In the genomic region with DNA sequence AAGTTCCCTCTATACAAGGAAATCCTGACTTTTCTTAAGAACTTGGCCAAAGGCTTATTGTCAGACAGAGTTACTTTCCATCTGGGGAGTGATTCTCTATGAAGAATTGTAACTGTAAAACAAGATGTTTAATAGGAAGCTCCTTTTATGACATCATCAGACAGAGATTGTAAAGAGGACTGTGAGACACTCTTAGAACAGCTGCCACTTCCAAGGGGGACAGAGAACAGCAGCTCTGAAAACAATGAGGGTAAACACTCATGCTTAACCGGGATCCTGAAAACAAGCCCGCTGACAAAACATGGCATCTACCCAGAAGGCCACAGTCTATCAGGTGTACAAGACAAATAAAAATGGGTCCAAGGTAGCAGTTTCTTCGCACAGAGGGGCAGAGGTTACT, we compare ENCODE assay signal across 36 mouse cellular contexts. TPM values are rescaled to one million over a fixed set of nuclear protein-coding genes. Genes with fewer than 3 reads are reported as not detected.
DNase-seq lines count a peak whose midpoint lies in the region; ATAC-seq and TF ChIP-seq lines count a peak whose summit lies in the region.
"Had no signal": no experiment of that assay in that cellular context is flagged by ENCODE, and none has a peak within 500 bp of the region (broad histone marks: within the 10 kb centered on the region; RNA-seq: fewer than 3 reads in every experiment).

A gene (plus strand): TSS at position 153 of the 400 bp plus-strand sequence.

- TF ChIP-seq POLR2A in testis, adult 2 months (IDR thresholded peaks at IDR 0.05; ENCODE audit: control insufficient read depth, low read depth, low read length), result no peak

- H3K9me3 ChIP-seq in heart, embryonic 15.5 days (replicated peaks), result no peaks in the 10 kb centered on the region
- H3K9me3 ChIP-seq: embryonic facial prominence, embryonic 12.5 days; embryonic facial prominence, embryonic 15.5 days; G1E; heart, embryonic 13.5 days had no signal

- H3K4me1 ChIP-seq in heart, embryonic 15.5 days (replicated peaks), result peaks cover 23% of the 10 kb centered on the region
- peaks cover 3% of the 10 kb centered on the region; the same call in 1 of the 2 replicates for H3K4me1 ChIP-seq in testis, adult 2 months (ENCODE audit: control insufficient read depth, insufficient read depth, low read length)
- H3K4me1 ChIP-seq: embryonic facial prominence, embryonic 12.5 days had no signal

- no peak within 1 kb of the TSS for H3K4me2 ChIP-seq in heart, embryonic 15.5 days
- H3K4me2 ChIP-seq: embryonic facial prominence, embryonic 12.5 days; embryonic facial prominence, embryonic 15.5 days; heart, embryonic 13.5 days; hindbrain, embryonic 14.5 days had no signal

- WGBS in heart, embryonic 15.5 days, result 76% methylated on average over 3 of the region's 3 CpGs

- H3K27me3 ChIP-seq in heart, embryonic 15.5 days, result no peaks in the 10 kb centered on the region
- no peaks in the 10 kb centered on the region for H3K27me3 ChIP-seq in testis, adult 2 months (ENCODE audit: control insufficient read depth, insufficient read depth, low read length)
- H3K27me3 ChIP-seq: embryonic facial prominence, embryonic 12.5 days; embryonic facial prominence, embryonic 15.5 days; heart, embryonic 13.5 days; Patski had no signal

- intact Hi-C loops in heart, postnatal 14 days (cut with DNase I), result no loop called here

- TF ChIP-seq CTCF in testis, adult 2 months (IDR thresholded peaks at IDR 0.05; ENCODE audit: control insufficient read depth, insufficient read depth, insufficient replicate concordance, low read depth, low read length), result no peak

- H3K36me3 ChIP-seq in heart, embryonic 15.5 days, result no peaks in the 10 kb centered on the region
- H3K36me3 ChIP-seq in testis, adult 2 months (ENCODE audit: control insufficient read depth, insufficient read depth, low read length), result no peaks in the 10 kb centered on the region
- H3K36me3 ChIP-seq: embryonic facial prominence, embryonic 12.5 days; embryonic facial prominence, embryonic 15.5 days; G1E; heart, embryonic 13.5 days had no signal

- H3K27ac ChIP-seq in heart, embryonic 15.5 days, result peak within 1 kb of the TSS; percentile 39
- peak within 1 kb of the TSS; percentile 55 for H3K27ac ChIP-seq in testis, adult 2 months (ENCODE audit: control insufficient read depth, insufficient read depth, low read depth, low read length)
- H3K27ac ChIP-seq: embryonic facial prominence, embryonic 12.5 days; embryonic facial prominence, embryonic 15.5 days; heart, embryonic 13.5 days; hindbrain, embryonic 14.5 days; hindbrain, postnatal 0 days had no signal

- H3K9ac ChIP-seq in heart, embryonic 15.5 days, result no peak within 1 kb of the TSS
- H3K9ac ChIP-seq: embryonic facial prominence, embryonic 12.5 days; embryonic facial prominence, embryonic 15.5 days; forebrain, postnatal 0 days; heart, embryonic 13.5 days; hindbrain, embryonic 14.5 days had no signal

- no peak for ATAC-seq in heart, embryonic 15.5 days (replicated peaks; ENCODE audit: insufficient number of reproducible peaks, insufficient read depth, low FRiP score, low read depth)
- ATAC-seq: forebrain, embryonic 14.5 days; forebrain, postnatal 0 days; hindbrain, postnatal 0 days; inflammation-experienced regulatory T-cells, adult 6 months; intestine, embryonic 16.5 days; Patski had no signal

- H3K4me3 ChIP-seq in heart, embryonic 15.5 days, result no peak within 1 kb of the TSS
- peak within 1 kb of the TSS; percentile 70 for H3K4me3 ChIP-seq in testis, adult 2 months (ENCODE audit: control insufficient read depth, low read depth, low read length)
- H3K4me3 ChIP-seq: embryonic facial prominence, embryonic 12.5 days; embryonic facial prominence, embryonic 15.5 days; heart, embryonic 13.5 days had no signal

- DNase-seq in heart, adult 11 months, result peak; percentile 89
- DNase-seq in heart, postnatal 4 days, result no peak
- no peak for DNase-seq in heart, postnatal 14 days
- no peak for DNase-seq in testis, postnatal 10 days (ENCODE audit: low spot score)
- DNase-seq: adrenal gland, postnatal 10 days; adrenal gland, postnatal 36 days; B cell, adult 2 months; cerebellum, adult 11 months; cerebellum, adult 2 months; cerebellum, adult 9-11 months; cerebellum, postnatal 25 days; forebrain, postnatal 0 days; gastrocnemius, postnatal 25 days; kidney, adult 18-20 months; kidney, adult 9 months had no signal

RNA-seq across cellular contexts. Expression of the gene that starts here (rescaled TPM):
- total RNA-seq in heart, postnatal 4 days (2021), result not detected
- not detected in 2 replicates for polyA plus RNA-seq in heart, embryonic 15.5 days (2015; fragmentation: Nextera tagmentation; extraction: Ambion mirVana)
- total RNA-seq in heart, postnatal 14 days (2021), result not detected
- polyA plus RNA-seq in testis, adult 2 months (2012; rRNA removed), result 92.8 and 97.9 TPM in 2 replicates
- total RNA-seq: adrenal gland, adult 18-20 months; adrenal gland, postnatal 10 days; adrenal gland, postnatal 36 days; CH12.LX; common myeloid progenitor, adult 5-6 weeks; forebrain, postnatal 0 days; gastrocnemius, adult 8-10 months; gastrocnemius, postnatal 25 days; granulocyte monocyte progenitor cell, adult 5-6 weeks; heart, postnatal 25 days; hindbrain, postnatal 0 days had no signal
- polyA plus RNA-seq: cerebellum, adult 2 months; embryonic facial prominence, embryonic 12.5 days; embryonic facial prominence, embryonic 15.5 days; forebrain, embryonic 11.5 days; forebrain, embryonic 14.5 days; forebrain, postnatal 0 days; frontal cortex, adult 2 months; G1E; heart, embryonic 13.5 days; hindbrain, embryonic 11.5 days; hindbrain, embryonic 14.5 days; hindbrain, postnatal 0 days; inflammation-experienced regulatory T-cells, adult 6 months; intestine, embryonic 16.5 days; Patski had no signal

Comparison
In these comparisons a context has a peak if more than half of its experiments do, and no peak if none do; other contexts are left out.
1. RNA of the gene that starts here (polyA plus RNA-seq): 92.8 to 97.9 TPM in testis, adult 2 months; not detected in heart, embryonic 15.5 days; every median in the first group is over 10 times any median in the second.